Mouse (Mus musculus): ENCODE results near the gene Npsr1. TPM values are rescaled to one million over a fixed set of nuclear protein-coding genes. Genes with fewer than 3 reads are reported as not detected.

Npsr1 gene
- polyA plus RNA-seq, 1 experiment from 2014 or later, result not detected

DNA sequence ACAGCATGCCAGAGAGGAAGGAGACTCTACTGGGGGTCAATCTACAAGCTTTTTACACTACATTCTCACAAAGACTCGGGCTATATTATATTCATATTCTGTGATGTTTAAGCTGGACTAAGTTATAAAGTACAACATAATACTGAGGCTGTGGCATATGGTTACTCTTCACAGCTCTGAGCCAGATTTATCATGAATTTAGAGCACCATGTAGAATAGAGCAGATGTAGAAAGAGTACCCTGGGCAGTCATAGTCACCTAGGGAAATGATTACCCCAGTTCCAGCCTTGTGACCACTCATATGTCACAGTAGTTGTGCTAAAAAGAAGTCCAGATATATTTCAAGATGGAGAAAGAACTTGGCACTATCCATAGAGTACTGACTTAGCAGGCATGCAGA is 70.7 kb downstream of the Npsr1 start:
- Histone ChIP-seq H3K36me3 (no peaks in the 10 kb centered on the region), H3K9me3 (no peaks in the 10 kb centered on the region), H3K4me3 (no peak overlapping the region), H3K27me3 (no peaks in the 10 kb centered on the region), H3K27ac (no peak overlapping the region), H3K9ac (no peak overlapping the region), H3K4me1 (no peaks in the 10 kb centered on the region), H3K4me2 (replicated peaks) (no peak overlapping the region)
- WGBS, result 73% methylated on average over 1 of the region's 1 CpGs
- ATAC-seq (ENCODE audit: low FRiP score, low read depth), result no peak

GRCm38 (mm10) chr9:24170728-24171127 is 72.9 kb downstream of the Npsr1 start:
- H3K27ac ChIP-seq, result no peak overlapping the region
- H3K9ac ChIP-seq, result no peak overlapping the region
- no peak for ATAC-seq (ENCODE audit: low FRiP score, low read depth)
- no peak overlapping the region for H3K4me2 ChIP-seq (replicated peaks)
- WGBS, result 95% methylated on average over 1 of the region's 1 CpGs
- H3K27me3 ChIP-seq, result no peaks in the 10 kb centered on the region
- no peaks in the 10 kb centered on the region for H3K4me1 ChIP-seq
- H3K9me3 ChIP-seq, result no peaks in the 10 kb centered on the region
- H3K36me3 ChIP-seq, result no peaks in the 10 kb centered on the region
- H3K4me3 ChIP-seq, result no peak overlapping the region

- H3K36me3 ChIP-seq, result no peaks in the 10 kb centered on the region
- no peak overlapping the region for H3K4me3 ChIP-seq
- no peaks in the 10 kb centered on the region for H3K9me3 ChIP-seq
- H3K4me2 ChIP-seq (replicated peaks), result no peak overlapping the region
- no peak for ATAC-seq (ENCODE audit: low FRiP score, low read depth)
- no peak overlapping the region for H3K27ac ChIP-seq
- 85% methylated on average over 2 of the region's 2 CpGs for WGBS
- H3K4me1 ChIP-seq, result no peaks in the 10 kb centered on the region
- H3K9ac ChIP-seq, result no peak overlapping the region
- no peaks in the 10 kb centered on the region for H3K27me3 ChIP-seq
Measured at GRCm38 (mm10) chr9:24178744-24179143, 80.9 kb downstream of the Npsr1 start.

- WGBS, result 83% methylated on average over 7 of the region's 7 CpGs
- H3K27ac ChIP-seq, result no peak overlapping the region
- H3K4me1 ChIP-seq, result no peaks in the 10 kb centered on the region
- no peak overlapping the region for H3K4me3 ChIP-seq
- no peaks in the 10 kb centered on the region for H3K9me3 ChIP-seq
- no peak overlapping the region for H3K4me2 ChIP-seq (replicated peaks)
- H3K9ac ChIP-seq, result no peak overlapping the region
- no peak for ATAC-seq (ENCODE audit: low FRiP score, low read depth)
- no peaks in the 10 kb centered on the region for H3K27me3 ChIP-seq
- no peaks in the 10 kb centered on the region for H3K36me3 ChIP-seq
Measured at GRCm38 (mm10) chr9:24180926-24181325, 83.1 kb downstream of the Npsr1 start.

- no peak overlapping the region for H3K27ac ChIP-seq
- WGBS, result 81% methylated on average over 5 of the region's 5 CpGs
- H3K9me3 ChIP-seq, result no peaks in the 10 kb centered on the region
- no peak overlapping the region for H3K9ac ChIP-seq
- no peak for ATAC-seq (ENCODE audit: low FRiP score, low read depth)
- H3K4me1 ChIP-seq, result no peaks in the 10 kb centered on the region
- H3K4me3 ChIP-seq, result no peak overlapping the region
- no peak overlapping the region for H3K4me2 ChIP-seq (replicated peaks)
- H3K36me3 ChIP-seq, result no peaks in the 10 kb centered on the region
- no peaks in the 10 kb centered on the region for H3K27me3 ChIP-seq
Measured at GRCm38 (mm10) chr9:24186289-24186688, 88.5 kb downstream of the Npsr1 start.

GRCm38 (mm10) chr9:24189511-24190260 is 91.9 kb downstream of the Npsr1 start:
- ATAC-seq (ENCODE audit: low FRiP score, low read depth), result no peak
- no peaks in the 10 kb centered on the region for H3K36me3 ChIP-seq
- no peak overlapping the region for H3K4me3 ChIP-seq
- H3K27me3 ChIP-seq, result no peaks in the 10 kb centered on the region
- no peak overlapping the region for H3K4me2 ChIP-seq (replicated peaks)
- no peak overlapping the region for H3K27ac ChIP-seq
- 43% methylated on average over 2 of the region's 2 CpGs for WGBS
- no peaks in the 10 kb centered on the region for H3K4me1 ChIP-seq
- H3K9ac ChIP-seq, result no peak overlapping the region
- H3K9me3 ChIP-seq, result no peaks in the 10 kb centered on the region

DNA sequence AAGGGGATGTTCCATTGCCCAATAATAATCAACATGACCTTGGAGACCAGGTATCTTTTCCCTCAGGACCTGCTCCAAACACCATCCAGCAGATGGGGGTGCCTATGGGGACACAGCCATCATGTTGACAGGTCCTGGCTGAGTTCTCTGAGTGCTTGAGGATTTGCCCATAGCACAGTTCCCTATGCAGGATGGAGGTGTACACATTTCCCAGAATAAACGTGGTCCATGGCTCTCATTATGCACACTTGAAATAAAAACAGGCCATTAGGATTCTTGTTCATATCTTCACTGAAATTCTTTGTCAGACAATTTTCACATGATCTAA is 92.4 kb downstream of the Npsr1 start:
- H3K36me3 ChIP-seq, result no peaks in the 10 kb centered on the region
- H3K27me3 ChIP-seq, result no peaks in the 10 kb centered on the region
- no peaks in the 10 kb centered on the region for H3K9me3 ChIP-seq
- no peak for ATAC-seq (ENCODE audit: low FRiP score, low read depth)
- H3K27ac ChIP-seq, result no peak overlapping the region
- no peak overlapping the region for H3K4me2 ChIP-seq (replicated peaks)
- H3K9ac ChIP-seq, result no peak overlapping the region
- H3K4me1 ChIP-seq, result no peaks in the 10 kb centered on the region
- H3K4me3 ChIP-seq, result no peak overlapping the region
- 53% methylated on average over 1 of the region's 1 CpGs for WGBS

DNA sequence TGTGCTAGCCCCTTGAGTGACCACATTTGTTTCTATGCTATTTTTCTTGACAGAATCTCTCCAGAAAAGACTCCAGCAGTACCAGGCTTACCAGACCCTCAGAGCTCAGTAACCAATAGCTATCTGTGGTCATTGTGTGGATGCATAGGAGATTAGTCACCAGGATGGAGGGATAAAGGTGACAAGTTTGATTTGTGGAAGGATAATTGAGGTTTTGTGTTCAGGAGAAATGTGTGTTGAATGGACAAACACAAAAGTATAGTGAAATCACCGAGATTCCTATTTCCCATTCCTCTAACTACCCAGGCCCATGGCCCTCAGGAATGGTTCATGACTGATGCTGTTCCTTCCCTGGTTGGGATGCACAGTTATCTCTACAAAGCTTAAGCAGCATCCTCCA is 100.5 kb downstream of the Npsr1 start:
- 61% methylated on average over 1 of the region's 1 CpGs for WGBS
- ATAC-seq (ENCODE audit: low FRiP score, low read depth), result no peak

DNA sequence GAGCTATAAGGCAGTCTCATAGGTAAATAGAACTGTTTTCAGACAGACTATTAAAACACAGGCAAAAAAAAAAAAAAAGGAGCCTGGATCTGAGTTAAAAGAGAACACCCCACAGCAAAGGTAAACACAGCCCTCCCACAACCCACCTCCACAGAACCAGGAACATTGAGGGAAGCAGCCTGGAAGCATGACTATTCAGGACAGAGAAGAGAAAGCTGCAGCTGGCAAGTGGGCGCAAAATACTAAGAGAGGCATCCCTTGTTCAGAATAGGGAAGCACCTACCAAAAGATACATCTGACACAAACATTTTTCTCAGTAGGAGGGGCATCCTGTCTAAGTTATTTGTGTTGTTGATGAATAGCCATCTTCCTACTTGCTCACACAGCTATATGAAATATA is 113.8 kb downstream of the Npsr1 start:
- H3K4me1 ChIP-seq, result no peaks in the 10 kb centered on the region
- H3K27me3 ChIP-seq, result no peaks in the 10 kb centered on the region
- no peak overlapping the region for H3K27ac ChIP-seq
- no peak overlapping the region for H3K4me2 ChIP-seq (replicated peaks)
- H3K9me3 ChIP-seq, result no peaks in the 10 kb centered on the region
- no peak overlapping the region for H3K9ac ChIP-seq
- no peak overlapping the region for H3K4me3 ChIP-seq
- no peaks in the 10 kb centered on the region for H3K36me3 ChIP-seq
- WGBS, result 84% methylated on average over 1 of the region's 1 CpGs
- no peak for ATAC-seq (ENCODE audit: low FRiP score, low read depth)

More for the DNA sequence above, 100.5 kb downstream of the Npsr1 start:
- Histone ChIP-seq H3K27me3 (no peaks in the 10 kb centered on the region), H3K27ac (no peak overlapping the region), H3K9ac (no peak overlapping the region), H3K4me1 (no peaks in the 10 kb centered on the region), H3K4me3 (no peak overlapping the region), H3K9me3 (no peaks in the 10 kb centered on the region), H3K36me3 (no peaks in the 10 kb centered on the region), H3K4me2 (replicated peaks) (no peak overlapping the region)

GRCm38 (mm10) chr9:24217721-24218120 is 119.9 kb downstream of the Npsr1 start:
- WGBS, result 47% methylated on average over 1 of the region's 1 CpGs

DNA sequence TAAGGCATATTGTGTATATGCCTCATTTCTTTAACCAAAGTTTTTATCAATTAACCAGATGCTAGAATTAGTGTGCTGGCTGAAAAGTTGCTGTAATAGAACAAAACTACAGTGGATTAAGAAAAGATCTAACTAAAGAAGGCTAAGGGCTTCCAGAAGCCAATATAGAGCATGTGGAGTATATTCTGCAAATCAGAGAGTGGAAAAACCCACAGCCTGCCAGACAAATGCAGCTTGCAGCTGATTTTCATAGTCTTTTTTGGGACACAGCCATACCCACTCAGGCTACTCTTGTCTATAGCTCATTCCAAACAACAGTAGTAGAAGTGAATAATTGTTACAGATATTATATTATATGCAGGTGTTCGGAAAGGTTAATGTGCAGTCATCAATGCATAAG is 138.7 kb downstream of the Npsr1 start:
- 70% methylated on average over 1 of the region's 1 CpGs for WGBS

More at GRCm38 (mm10) chr9:24217721-24218120, 119.9 kb downstream of the Npsr1 start:
- Histone ChIP-seq H3K4me3 (no peak overlapping the region), H3K9ac (no peak overlapping the region), H3K4me1 (no peaks in the 10 kb centered on the region), H3K4me2 (replicated peaks) (no peak overlapping the region), H3K36me3 (no peaks in the 10 kb centered on the region), H3K27ac (no peak overlapping the region), H3K9me3 (no peaks in the 10 kb centered on the region), H3K27me3 (no peaks in the 10 kb centered on the region)
- ATAC-seq (ENCODE audit: low FRiP score, low read depth), result no peak

DNA sequence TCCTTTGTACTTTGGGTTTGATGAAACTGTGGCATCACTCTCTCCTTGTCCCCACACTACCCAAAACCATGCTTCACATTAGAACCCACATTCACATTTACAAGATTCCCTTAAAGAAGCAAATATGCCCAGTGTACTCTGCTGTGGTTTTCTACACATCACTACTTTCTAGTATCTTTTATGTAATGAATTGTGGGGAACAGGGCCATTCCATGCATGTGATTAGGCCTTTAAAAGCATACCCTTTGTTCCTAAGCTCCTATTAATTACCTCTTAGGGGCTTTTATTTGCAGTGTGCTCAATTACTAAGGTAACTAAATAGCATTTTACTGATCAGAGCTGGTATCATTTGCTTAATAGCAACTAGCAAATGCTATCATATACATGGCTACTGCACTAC is 149.8 kb downstream of the Npsr1 start:
- ATAC-seq (ENCODE audit: low FRiP score, low read depth), result no peak
- no peaks in the 10 kb centered on the region for H3K36me3 ChIP-seq

More for the DNA sequence above, 138.7 kb downstream of the Npsr1 start:
- no peaks in the 10 kb centered on the region for H3K27me3 ChIP-seq
- no peak overlapping the region for H3K27ac ChIP-seq
- no peaks in the 10 kb centered on the region for H3K36me3 ChIP-seq
- H3K4me3 ChIP-seq, result no peak overlapping the region
- no peak overlapping the region for H3K9ac ChIP-seq
- ATAC-seq (ENCODE audit: low FRiP score, low read depth), result no peak
- no peaks in the 10 kb centered on the region for H3K9me3 ChIP-seq
- H3K4me1 ChIP-seq, result no peaks in the 10 kb centered on the region
- H3K4me2 ChIP-seq (replicated peaks), result no peak overlapping the region

DNA sequence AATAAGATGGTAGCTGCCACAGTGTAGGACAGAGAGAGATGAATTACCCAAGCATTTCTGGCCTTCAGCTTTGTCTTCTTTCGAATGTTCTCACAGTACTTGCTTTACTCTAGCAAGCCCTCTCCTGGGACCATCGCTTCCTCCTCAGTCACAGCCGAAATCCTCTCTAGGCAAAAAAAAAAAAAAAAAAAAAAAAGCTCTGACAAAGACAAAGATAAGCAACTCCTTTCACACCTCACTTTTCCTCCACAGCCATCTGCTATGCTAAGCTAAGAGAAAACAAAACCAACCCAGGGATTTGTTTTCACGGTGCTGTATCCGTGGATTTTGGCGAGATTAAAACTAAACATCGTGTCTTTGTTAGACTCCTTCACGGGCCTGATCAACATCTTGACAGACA is 156.4 kb downstream of the Npsr1 start:
- Histone ChIP-seq H3K9me3 (no peaks in the 10 kb centered on the region), H3K4me2 (replicated peaks) (no peak overlapping the region), H3K27ac (no peak overlapping the region), H3K4me1 (no peaks in the 10 kb centered on the region), H3K27me3 (no peaks in the 10 kb centered on the region), H3K36me3 (no peaks in the 10 kb centered on the region), H3K4me3 (no peak overlapping the region), H3K9ac (no peak overlapping the region)
- ATAC-seq (ENCODE audit: low FRiP score, low read depth), result no peak
- WGBS, result 74% methylated on average over 8 of the region's 8 CpGs

More for the DNA sequence above, 149.8 kb downstream of the Npsr1 start:
- no peak overlapping the region for H3K4me2 ChIP-seq (replicated peaks)
- no peak overlapping the region for H3K4me3 ChIP-seq
- H3K27ac ChIP-seq, result no peak overlapping the region
- H3K4me1 ChIP-seq, result no peaks in the 10 kb centered on the region
- no peaks in the 10 kb centered on the region for H3K9me3 ChIP-seq
- no peaks in the 10 kb centered on the region for H3K27me3 ChIP-seq
- no peak overlapping the region for H3K9ac ChIP-seq

Measured in limb, embryonic 13.5 days (tissue).